Mouse (Mus musculus) CH12.LX (cell line): ENCODE measurements around the gene Snrpg. TPM values are rescaled to one million over a fixed set of nuclear protein-coding genes. Genes with fewer than 3 reads are reported as not detected.

Experiments
- DNase-seq: peaks from one replicate; pipeline ENCODE4 v3.0.0-alpha.2; 2013; ENCODE audit errors: extremely low read depth
- H3K27ac ChIP-seq: 2 replicates; pipeline ENCODE4 v1.5.1; 2012; ENCODE audit warnings: low read depth, mild to moderate bottlenecking, control low read depth, moderate library complexity; ENCODE audit not compliant: insufficient read depth
- H3K27me3 ChIP-seq: replicated peaks from 2 replicates; pipeline ENCODE3; 2012; ENCODE audit warnings: inconsistent platforms
- H3K36me3 ChIP-seq, 2 experiments: replicated peaks in 1 of 2; 2 replicates each; pipeline versions ENCODE3 to v1.6.1; 2012; ENCODE audit warnings: inconsistent platforms in 1 of 2, low read length in 1 of 2, mild to moderate bottlenecking in 1 of 2, mixed read lengths in 1 of 2, moderate library complexity in 1 of 2; ENCODE audit not compliant: control insufficient read depth in 1 of 2, insufficient read depth in 1 of 2
- H3K4me1 ChIP-seq, 2 experiments: 2 replicates each; pipeline ENCODE4 v1.6.1; 2012; ENCODE audit warnings: inconsistent platforms in 1 of 2, moderate library complexity in 1 of 2; ENCODE audit not compliant: insufficient read depth in 2 of 2, control insufficient read depth in 1 of 2
- H3K4me2 ChIP-seq: 2 replicates; pipeline ENCODE4 v1.6.1; 2012; ENCODE audit warnings: low read depth, mild to moderate bottlenecking, control low read depth; ENCODE audit not compliant: poor library complexity, insufficient read depth, severe bottlenecking
- H3K4me3 ChIP-seq, 3 experiments: fragments of 150-350 bp in 1 of 3; sonication (generic) in 1 of 3; replicated peaks in 1 of 3; 2 replicates each; pipeline versions ENCODE3 to v1.5.1; 2011 to 2012; ENCODE audit warnings: low read depth in 2 of 3, low read length in 2 of 3, mild to moderate bottlenecking in 2 of 3, moderate library complexity in 2 of 3, control low read depth in 1 of 3, improper control_type of control experiment in 1 of 3, inconsistent platforms in 1 of 3, mixed read lengths in 1 of 3; ENCODE audit not compliant: poor library complexity in 1 of 3
- H3K79me2 ChIP-seq: replicated peaks from 2 replicates; pipeline ENCODE4 v1.6.1; 2012; ENCODE audit warnings: mild to moderate bottlenecking, moderate library complexity; ENCODE audit not compliant: control insufficient read depth, poor library complexity, insufficient read depth, severe bottlenecking; ENCODE audit errors: extremely low read depth
- H3K9ac ChIP-seq: 2 replicates; pipeline ENCODE4 v1.6.1; 2012; ENCODE audit warnings: low read depth, mild to moderate bottlenecking, control low read depth, moderate library complexity; ENCODE audit not compliant: insufficient read depth
- H3K9me3 ChIP-seq: replicated peaks from 2 replicates; pipeline ENCODE3; 2012; ENCODE audit warnings: low read length, inconsistent platforms, mixed read lengths
- BHLHE40 ChIP-seq: IDR thresholded peaks from 2 replicates; pipeline ENCODE4 v1.6.1; 2011; ENCODE audit warnings: mild to moderate bottlenecking, low read depth, low read length, improper control_type of control experiment
- CTCF ChIP-seq, 2 experiments: IDR thresholded peaks in 1 of 2; conservative IDR thresholded peaks in 1 of 2; 2 replicates each; pipeline ENCODE4 v1.5.1; 2011 to 2012; ENCODE audit warnings: low read depth in 2 of 2, low read length in 2 of 2, improper control_type of control experiment in 1 of 2, inconsistent platforms in 1 of 2, mild to moderate bottlenecking in 1 of 2, moderate library complexity in 1 of 2
- ELF1 ChIP-seq: IDR thresholded peaks from 2 replicates; pipeline ENCODE4 v1.6.1; 2014; ENCODE audit warnings: low read depth, mild to moderate bottlenecking, inconsistent platforms, low read length, improper control_type of control experiment
- EP300 ChIP-seq: IDR thresholded peaks from 2 replicates; pipeline ENCODE4 v1.6.1; 2011; ENCODE audit warnings: low read length, improper control_type of control experiment
- ETS1 ChIP-seq: conservative IDR thresholded peaks from 2 replicates; pipeline ENCODE4 v1.6.1; 2012; ENCODE audit warnings: low read depth, mild to moderate bottlenecking, inconsistent platforms, low read length, improper control_type of control experiment, moderate library complexity
- GABPA ChIP-seq: IDR thresholded peaks from 2 replicates; pipeline ENCODE4 v1.6.1; 2012; ENCODE audit warnings: low read depth, low read length, improper control_type of control experiment, inconsistent platforms; ENCODE audit not compliant: insufficient replicate concordance
- HCFC1 ChIP-seq: IDR thresholded peaks from 2 replicates; pipeline ENCODE4 v1.6.1; 2012; ENCODE audit warnings: low read depth, mild to moderate bottlenecking, inconsistent platforms, low read length, improper control_type of control experiment
- IRF4 ChIP-seq: IDR thresholded peaks from 2 replicates; pipeline ENCODE4 v1.6.1; 2014; ENCODE audit warnings: low read depth, mild to moderate bottlenecking, inconsistent platforms, low read length, improper control_type of control experiment
- MAX ChIP-seq: IDR thresholded peaks from 2 replicates; pipeline ENCODE4 v1.6.1; 2011; ENCODE audit warnings: low read length, improper control_type of control experiment
- MEF2A ChIP-seq: IDR thresholded peaks from 2 replicates; pipeline ENCODE4 v1.6.1; 2014; ENCODE audit warnings: low read depth, mild to moderate bottlenecking, inconsistent platforms, low read length, improper control_type of control experiment, borderline replicate concordance
- MXI1 ChIP-seq: IDR thresholded peaks from 2 replicates; pipeline ENCODE4 v1.6.1; 2011; ENCODE audit warnings: mild to moderate bottlenecking, low read depth, low read length, improper control_type of control experiment
- MYC ChIP-seq: IDR thresholded peaks from 2 replicates; pipeline ENCODE4 v1.6.1; 2011; ENCODE audit warnings: low read depth, mild to moderate bottlenecking, improper control_type of control experiment, low read length
- NRF1 ChIP-seq: IDR thresholded peaks from 2 replicates; pipeline ENCODE4 v1.6.1; 2014; ENCODE audit warnings: low read depth, mild to moderate bottlenecking, inconsistent platforms, low read length, improper control_type of control experiment, moderate library complexity
- RAD21 ChIP-seq: IDR thresholded peaks from 2 replicates; pipeline ENCODE4 v1.6.1; 2011; ENCODE audit warnings: low read depth, mild to moderate bottlenecking, low read length, improper control_type of control experiment, moderate library complexity
- RCOR1 ChIP-seq: conservative IDR thresholded peaks from 2 replicates; pipeline ENCODE4 v1.6.1; 2012; ENCODE audit warnings: low read depth, mild to moderate bottlenecking, inconsistent platforms, low read length, improper control_type of control experiment
- SIN3A ChIP-seq: IDR thresholded peaks from 2 replicates; pipeline ENCODE4 v1.6.1; 2012; ENCODE audit warnings: low read length, improper control_type of control experiment, inconsistent platforms
- TCF12 ChIP-seq: IDR thresholded peaks from 2 replicates; pipeline ENCODE4 v1.6.1; 2014; ENCODE audit warnings: low read depth, mild to moderate bottlenecking, inconsistent platforms, low read length, improper control_type of control experiment
- ZNF384 ChIP-seq: IDR thresholded peaks from 2 replicates; pipeline ENCODE4 v1.6.1; 2012; ENCODE audit warnings: low read depth, low read length, improper control_type of control experiment, inconsistent platforms
- dilution Hi-C: fragments of 300-500 bp; cut with MboI; formaldehyde crosslinking; loops from 2 replicates; pipeline ENCODE4 v1.14.3; 2020; ENCODE audit warnings: low sequenced_read_pairs; ENCODE audit not compliant: extremely low pct_unique_long_range_greater_than_20kb, extremely low pct_ligation_motif_present
- in situ Hi-C: fragments of 300-500 bp; cut with MboI; formaldehyde crosslinking; loops from 3 replicates; pipeline ENCODE4 v1.14.3; 2019; ENCODE audit warnings: low sequenced_read_pairs, low pct_ligation_motif_present, low pct_unique_long_range_greater_than_20kb, mixed read lengths
- polyA plus RNA-seq: library from polyadenylated mRNA; unstranded; fragments of >175 nt; gene quantifications from 2 replicates; pipeline ENCODE4 v1.2.1, GENCODE M21; 2012; ENCODE audit warnings: low read depth; ENCODE audit not compliant: insufficient read length
- total RNA-seq, 2 experiments: library from RNA; depleted of rRNA; stranded (reverse); fragments of 300-350 nt in 1 of 2; fragments of >200 nt in 1 of 2; gene quantifications; 2 replicates each; pipeline ENCODE4 v1.2.3; 2012 to 2014

Snrpg gene
- total and polyA plus RNA-seq, 3 experiments, result 146 to 462 (median 446) TPM

DNA sequence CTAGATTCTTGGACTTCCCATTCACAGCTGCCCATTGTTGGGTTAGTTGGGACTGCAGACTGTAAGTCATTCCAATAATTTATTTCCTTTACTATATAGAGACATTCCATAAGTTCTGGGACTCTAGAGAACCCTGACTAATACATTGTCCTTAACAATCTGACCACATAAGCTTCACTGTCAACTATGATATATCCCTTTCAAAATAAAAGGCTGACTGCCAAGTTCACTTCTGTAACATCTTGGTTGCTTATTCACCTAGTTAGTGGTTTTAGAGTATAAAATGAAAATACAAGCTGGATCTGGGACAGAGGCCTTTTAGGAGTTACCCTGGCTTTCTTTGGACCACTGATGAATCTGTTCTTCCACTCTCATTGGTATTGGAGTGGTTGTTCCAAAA is 11.4 kb downstream of the Snrpg start:
- H3K9me3 ChIP-seq, result no peaks in the 10 kb centered on the region

DNA sequence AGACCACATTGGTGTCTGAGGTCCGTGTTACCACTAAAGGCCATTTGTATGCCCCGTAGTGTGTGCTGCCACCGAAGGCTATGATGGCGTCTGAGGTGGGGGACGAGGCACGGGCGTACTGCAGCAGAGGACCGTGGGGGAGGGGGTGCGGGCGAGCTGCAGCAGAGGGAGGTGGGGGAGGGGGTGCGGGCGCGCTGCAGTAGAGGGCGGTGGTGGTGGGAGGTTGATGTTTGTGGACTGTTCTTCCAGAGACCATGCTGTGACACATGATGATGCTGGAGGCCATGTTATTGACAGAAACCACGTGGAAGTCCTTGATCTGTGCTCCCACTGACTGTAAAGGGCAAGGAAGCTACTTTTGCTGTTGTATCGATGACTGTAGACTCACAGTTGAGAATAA is 12.3 kb downstream of the Snrpg start:
- no peaks in the 10 kb centered on the region for H3K9me3 ChIP-seq
- no peak for TF ChIP-seq RAD21
- TF ChIP-seq GABPA, result no peak
- no peak for TF ChIP-seq ELF1
- no peak for TF ChIP-seq HCFC1
- no peak for TF ChIP-seq MAX
- no peak for TF ChIP-seq NRF1
- TF ChIP-seq BHLHE40, result no peak
- TF ChIP-seq MXI1, result no peak
- no peak for TF ChIP-seq TCF12
- no peak for TF ChIP-seq MYC
- no peak for TF ChIP-seq SIN3A
- TF ChIP-seq ZNF384, result no peak
- no peak for TF ChIP-seq IRF4
- TF ChIP-seq CTCF (conservative IDR thresholded peaks at IDR 0.05 in 1 of 2, IDR thresholded peaks at IDR 0.05 in 1 of 2; ENCODE audit: low read depth in 2 of 2, low read length in 2 of 2), result no peak
- no peak for TF ChIP-seq ETS1
- TF ChIP-seq EP300, result no peak
- TF ChIP-seq RCOR1, result no peak
- H3K4me3 ChIP-seq, result no peak overlapping the region
- no peak overlapping the region for H3K4me2 ChIP-seq
- no peaks in the 10 kb centered on the region for H3K27me3 ChIP-seq
- H3K79me2 ChIP-seq, result no peaks in the 10 kb centered on the region
- H3K4me1 ChIP-seq, result no peaks in the 10 kb centered on the region
- no peak overlapping the region for H3K27ac ChIP-seq
- DNase-seq, result no peak
- peaks cover 13 to 36% of the 10 kb centered on the region in 2 experiments for H3K36me3 ChIP-seq
- in situ Hi-C loops, result no loop called here
- dilution Hi-C loops, result no loop called here
- H3K9ac ChIP-seq, result no peak overlapping the region

More for the DNA sequence above, 11.4 kb downstream of the Snrpg start:
- H3K4me3 ChIP-seq, result no peak overlapping the region
- dilution Hi-C loops (no loop called here), in situ Hi-C loops (no loop called here)
- TF ChIP-seq MEF2A, result no peak
- H3K27ac ChIP-seq, result no peak overlapping the region
- DNase-seq, result no peak
- no peak overlapping the region for H3K4me2 ChIP-seq
- H3K9ac ChIP-seq, result no peak overlapping the region
- no peaks in the 10 kb centered on the region for H3K79me2 ChIP-seq
- no peaks in the 10 kb centered on the region for H3K27me3 ChIP-seq
- H3K36me3 ChIP-seq, result peaks cover 15 to 37% of the 10 kb centered on the region in 2 experiments
- no peaks in the 10 kb centered on the region for H3K4me1 ChIP-seq
